Mouse (Mus musculus): ENCODE measurements around the gene Ces1c. TPM values are rescaled to one million over a fixed set of nuclear protein-coding genes. Genes with fewer than 3 reads are reported as not detected.

Gene Ces1c
- total RNA-seq (2012; rRNA removed) = 0.79 and 0.85 TPM in 2 replicates

- H3K27ac ChIP-seq (ENCODE audit: insufficient read depth, low read depth, low read length, poor library complexity, severe bottlenecking) = no peak within 1 kb of the TSS
- no peaks in the 10 kb centered on the region for H3K9me3 ChIP-seq (ENCODE audit: control insufficient read depth, insufficient read depth, low read depth, low read length)
- no peaks in the 10 kb centered on the region for H3K36me3 ChIP-seq (ENCODE audit: control insufficient read depth, insufficient read depth, low read length, poor library complexity, severe bottlenecking)
- no peak within 1 kb of the TSS for H3K9ac ChIP-seq (ENCODE audit: insufficient read depth, low read depth, low read length, poor library complexity, severe bottlenecking)
- no peak for DNase-seq (ENCODE audit: low read depth, low spot score)
- no peak within 1 kb of the TSS for H3K4me3 ChIP-seq (ENCODE audit: insufficient read depth in 1 of 2, low read depth in 1 of 2, low read length in 2 of 2, poor library complexity in 1 of 2, severe bottlenecking in 1 of 2)
- in situ Hi-C loops (cut with MboI; ENCODE audit: low sequenced_read_pairs in 2 of 2, unreplicated experiment in 2 of 2) = no loop called here
- no peaks in the 10 kb centered on the region for H3K4me1 ChIP-seq (ENCODE audit: control insufficient read depth in 2 of 2, insufficient read depth in 2 of 2, low read length in 2 of 2, poor library complexity in 1 of 2)
- TF ChIP-seq ZNF384 (IDR thresholded peaks at IDR 0.05; ENCODE audit: low read depth, low read length) (no peak), HCFC1 (IDR thresholded peaks at IDR 0.05; ENCODE audit: borderline replicate concordance, insufficient read depth, low read length) (no peak), MAFK (IDR thresholded peaks at IDR 0.05; ENCODE audit: insufficient read depth, low read depth, low read length) (no peak), CHD2 (IDR thresholded peaks at IDR 0.05; ENCODE audit: low read depth, low read length) (no peak), ZC3H11A (IDR thresholded peaks at IDR 0.05; ENCODE audit: borderline replicate concordance, low read depth, low read length) (no peak)
Measured at GRCm38 (mm10) chr8:93131233-93131980, at the start of gene Ces1c. Ces1c (minus strand) TSS chr8:93131283.

- no peak overlapping the region for H3K9ac ChIP-seq (ENCODE audit: insufficient read depth, low read depth, low read length, poor library complexity, severe bottlenecking)
- H3K27ac ChIP-seq (ENCODE audit: insufficient read depth, low read depth, low read length, poor library complexity, severe bottlenecking) = no peak overlapping the region
- in situ Hi-C loops (cut with MboI; ENCODE audit: low sequenced_read_pairs in 2 of 2, unreplicated experiment in 2 of 2) = no loop called here
- TF ChIP-seq ZNF384 (IDR thresholded peaks at IDR 0.05; ENCODE audit: low read depth, low read length) (no peak), ZC3H11A (IDR thresholded peaks at IDR 0.05; ENCODE audit: borderline replicate concordance, low read depth, low read length) (no peak), MAFK (IDR thresholded peaks at IDR 0.05; ENCODE audit: insufficient read depth, low read depth, low read length) (no peak), CHD2 (IDR thresholded peaks at IDR 0.05; ENCODE audit: low read depth, low read length) (no peak), HCFC1 (IDR thresholded peaks at IDR 0.05; ENCODE audit: borderline replicate concordance, insufficient read depth, low read length) (no peak)
- DNase-seq (ENCODE audit: low read depth, low spot score) = no peak
- H3K9me3 ChIP-seq (ENCODE audit: control insufficient read depth, insufficient read depth, low read depth, low read length) = no peaks in the 10 kb centered on the region
- H3K36me3 ChIP-seq (ENCODE audit: control insufficient read depth, insufficient read depth, low read length, poor library complexity, severe bottlenecking) = no peaks in the 10 kb centered on the region
- peaks cover 6% of the 10 kb centered on the region in 2 experiments; a peak in 2 of 4 replicates for H3K4me1 ChIP-seq (ENCODE audit: control insufficient read depth in 2 of 2, insufficient read depth in 2 of 2, low read length in 2 of 2, poor library complexity in 1 of 2)
- H3K4me3 ChIP-seq (ENCODE audit: insufficient read depth in 1 of 2, low read depth in 1 of 2, low read length in 2 of 2, poor library complexity in 1 of 2, severe bottlenecking in 1 of 2) = no peak overlapping the region
Measured at GRCm38 (mm10) chr8:93180581-93181129, 49.6 kb upstream of the Ces1c start.

- no peak overlapping the region for H3K27ac ChIP-seq (ENCODE audit: insufficient read depth, low read depth, low read length, poor library complexity, severe bottlenecking)
- in situ Hi-C loops (cut with MboI; ENCODE audit: low sequenced_read_pairs in 2 of 2, unreplicated experiment in 2 of 2) = no loop called here
- no peak overlapping the region for H3K4me3 ChIP-seq (ENCODE audit: insufficient read depth in 1 of 2, low read depth in 1 of 2, low read length in 2 of 2, poor library complexity in 1 of 2, severe bottlenecking in 1 of 2)
- H3K4me1 ChIP-seq (ENCODE audit: control insufficient read depth in 2 of 2, insufficient read depth in 2 of 2, low read length in 2 of 2, poor library complexity in 1 of 2) = peaks cover 6% of the 10 kb centered on the region in 2 experiments; a peak in 2 of 4 replicates
- H3K36me3 ChIP-seq (ENCODE audit: control insufficient read depth, insufficient read depth, low read length, poor library complexity, severe bottlenecking) = no peaks in the 10 kb centered on the region
- no peak overlapping the region for H3K9ac ChIP-seq (ENCODE audit: insufficient read depth, low read depth, low read length, poor library complexity, severe bottlenecking)
- no peak for TF ChIP-seq CHD2 (IDR thresholded peaks at IDR 0.05; ENCODE audit: low read depth, low read length)
- no peak for TF ChIP-seq ZC3H11A (IDR thresholded peaks at IDR 0.05; ENCODE audit: borderline replicate concordance, low read depth, low read length)
- TF ChIP-seq MAFK (IDR thresholded peaks at IDR 0.05; ENCODE audit: insufficient read depth, low read depth, low read length) = no peak
- TF ChIP-seq ZNF384 (IDR thresholded peaks at IDR 0.05; ENCODE audit: low read depth, low read length) = no peak
- TF ChIP-seq HCFC1 (IDR thresholded peaks at IDR 0.05; ENCODE audit: borderline replicate concordance, insufficient read depth, low read length) = no peak
- peak; percentile 8 for DNase-seq (ENCODE audit: low read depth, low spot score)
- no peaks in the 10 kb centered on the region for H3K9me3 ChIP-seq (ENCODE audit: control insufficient read depth, insufficient read depth, low read depth, low read length)
Measured at GRCm38 (mm10) chr8:93176593-93176992, 45.5 kb upstream of the Ces1c start.

- H3K9me3 ChIP-seq (ENCODE audit: control insufficient read depth, insufficient read depth, low read depth, low read length) = no peaks in the 10 kb centered on the region
- TF ChIP-seq ZC3H11A (IDR thresholded peaks at IDR 0.05; ENCODE audit: borderline replicate concordance, low read depth, low read length) = no peak
- no peak for TF ChIP-seq CHD2 (IDR thresholded peaks at IDR 0.05; ENCODE audit: low read depth, low read length)
- no peak for TF ChIP-seq ZNF384 (IDR thresholded peaks at IDR 0.05; ENCODE audit: low read depth, low read length)
- TF ChIP-seq MAFK (IDR thresholded peaks at IDR 0.05; ENCODE audit: insufficient read depth, low read depth, low read length) = no peak
- TF ChIP-seq HCFC1 (IDR thresholded peaks at IDR 0.05; ENCODE audit: borderline replicate concordance, insufficient read depth, low read length) = no peak
- in situ Hi-C loops (cut with MboI; ENCODE audit: low sequenced_read_pairs in 2 of 2, unreplicated experiment in 2 of 2) = no loop called here
- DNase-seq (ENCODE audit: low read depth, low spot score) = no peak
- no peaks in the 10 kb centered on the region for H3K36me3 ChIP-seq (ENCODE audit: control insufficient read depth, insufficient read depth, low read length, poor library complexity, severe bottlenecking)
- H3K27ac ChIP-seq (ENCODE audit: insufficient read depth, low read depth, low read length, poor library complexity, severe bottlenecking) = no peak overlapping the region
- peaks cover 6% of the 10 kb centered on the region in 2 experiments; a peak in 2 of 4 replicates for H3K4me1 ChIP-seq (ENCODE audit: control insufficient read depth in 2 of 2, insufficient read depth in 2 of 2, low read length in 2 of 2, poor library complexity in 1 of 2)
- no peak overlapping the region for H3K9ac ChIP-seq (ENCODE audit: insufficient read depth, low read depth, low read length, poor library complexity, severe bottlenecking)
- no peak overlapping the region for H3K4me3 ChIP-seq (ENCODE audit: insufficient read depth in 1 of 2, low read depth in 1 of 2, low read length in 2 of 2, poor library complexity in 1 of 2, severe bottlenecking in 1 of 2)
Measured at GRCm38 (mm10) chr8:93174554-93174953, 43.5 kb upstream of the Ces1c start.
